Mouse (Mus musculus): Measurements from ENCODE around the gene Mapk8ip2. TPM values are rescaled to one million over a fixed set of nuclear protein-coding genes. Genes with fewer than 3 reads are reported as not detected.

The Mapk8ip2 gene
- total and polyA plus RNA-seq, 3 experiments: 0.04 TPM; not detected in 2

GRCm38 (mm10) chr15:89462176-89462575, 8.5 kb downstream of the Mapk8ip2 start:
- Histone ChIP-seq H3K9me3 (replicated peaks; ENCODE audit: low read length) (no peaks in the 10 kb centered on the region), H3K4me1 (ENCODE audit: control insufficient read depth in 1 of 2, insufficient read depth in 2 of 2) (peaks cover 3 to 5% of the 10 kb centered on the region in 2 experiments), H3K36me3 (replicated peaks in 1 of 2; ENCODE audit: control insufficient read depth in 1 of 2, insufficient read depth in 1 of 2, low read length in 1 of 2) (no peaks in the 10 kb centered on the region), H3K4me2 (ENCODE audit: insufficient read depth, low read depth, poor library complexity, severe bottlenecking) (no peak overlapping the region), H3K27me3 (replicated peaks) (peaks cover 66% of the 10 kb centered on the region), H3K9ac (ENCODE audit: insufficient read depth, low read depth) (no peak overlapping the region), H3K27ac (ENCODE audit: insufficient read depth, low read depth) (no peak overlapping the region), H3K79me2 (replicated peaks; ENCODE audit: control insufficient read depth, extremely low read depth, insufficient read depth, poor library complexity, severe bottlenecking) (no peaks in the 10 kb centered on the region), H3K4me3 (replicated peaks in 1 of 3; ENCODE audit: low read depth in 2 of 3, low read length in 2 of 3, poor library complexity in 1 of 3) (no peak overlapping the region)
- dilution Hi-C loops (cut with MboI; ENCODE audit: extremely low pct_ligation_motif_present, extremely low pct_unique_long_range_greater_than_20kb, low sequenced_read_pairs): no loop called here
- TF ChIP-seq MAZ (IDR thresholded peaks at IDR 0.05; ENCODE audit: low read depth, low read length): no peak
- TF ChIP-seq SMC3 (IDR thresholded peaks at IDR 0.05; ENCODE audit: low read depth, low read length): no peak
- TF ChIP-seq ETS1 (conservative IDR thresholded peaks at IDR 0.05; ENCODE audit: low read depth, low read length): no peak
- no peak for TF ChIP-seq HCFC1 (IDR thresholded peaks at IDR 0.05; ENCODE audit: low read depth, low read length)
- no peak for DNase-seq (ENCODE audit: extremely low read depth)
- in situ Hi-C loops (cut with MboI; ENCODE audit: low pct_ligation_motif_present, low pct_unique_long_range_greater_than_20kb, low sequenced_read_pairs): no loop called here

GRCm38 (mm10) chr15:89463334-89464235, 9.9 kb downstream of the Mapk8ip2 start:
- Histone ChIP-seq H3K27me3 (replicated peaks) (peaks cover 55% of the 10 kb centered on the region), H3K9ac (ENCODE audit: insufficient read depth, low read depth) (no peak overlapping the region), H3K4me3 (replicated peaks in 1 of 3; ENCODE audit: low read depth in 2 of 3, low read length in 2 of 3, poor library complexity in 1 of 3) (no peak overlapping the region), H3K4me1 (ENCODE audit: control insufficient read depth in 1 of 2, insufficient read depth in 2 of 2) (peaks cover 3 to 5% of the 10 kb centered on the region in 2 experiments), H3K9me3 (replicated peaks; ENCODE audit: low read length) (no peaks in the 10 kb centered on the region), H3K27ac (ENCODE audit: insufficient read depth, low read depth) (no peak overlapping the region), H3K79me2 (replicated peaks; ENCODE audit: control insufficient read depth, extremely low read depth, insufficient read depth, poor library complexity, severe bottlenecking) (no peaks in the 10 kb centered on the region), H3K4me2 (ENCODE audit: insufficient read depth, low read depth, poor library complexity, severe bottlenecking) (no peak overlapping the region), H3K36me3 (replicated peaks in 1 of 2; ENCODE audit: control insufficient read depth in 1 of 2, insufficient read depth in 1 of 2, low read length in 1 of 2) (no peaks in the 10 kb centered on the region)
- in situ Hi-C loops (cut with MboI; ENCODE audit: low pct_ligation_motif_present, low pct_unique_long_range_greater_than_20kb, low sequenced_read_pairs): no loop called here
- dilution Hi-C loops (cut with MboI; ENCODE audit: extremely low pct_ligation_motif_present, extremely low pct_unique_long_range_greater_than_20kb, low sequenced_read_pairs): no loop called here
- no peak for TF ChIP-seq ZC3H11A (IDR thresholded peaks at IDR 0.05; ENCODE audit: low read depth, low read length)
- 0 out of 2 replicates have a peak, but pooled peaks have one; percentile 17 for TF ChIP-seq NELFE (IDR thresholded peaks at IDR 0.05; ENCODE audit: low read depth, low read length)
- peak; percentile 69 for TF ChIP-seq POLR2A (IDR thresholded peaks at IDR 0.05; ENCODE audit: low read depth, low read length)
- peak; percentile 86 for TF ChIP-seq TBP (conservative IDR thresholded peaks at IDR 0.05; ENCODE audit: low read depth, low read length)
- TF ChIP-seq RCOR1 (conservative IDR thresholded peaks at IDR 0.05; ENCODE audit: low read depth, low read length): no peak
- TF ChIP-seq SMC3 (IDR thresholded peaks at IDR 0.05; ENCODE audit: low read depth, low read length): peak; percentile 23
- peak in 1 of 2 experiments; percentile 53; a peak in 2 of 4 replicates for TF ChIP-seq CTCF (conservative IDR thresholded peaks at IDR 0.05 in 1 of 2, IDR thresholded peaks at IDR 0.05 in 1 of 2; ENCODE audit: low read depth in 2 of 2, low read length in 2 of 2)
- no peak for TF ChIP-seq MAZ (IDR thresholded peaks at IDR 0.05; ENCODE audit: low read depth, low read length)
- TF ChIP-seq POLR2AphosphoS2 (IDR thresholded peaks at IDR 0.05; ENCODE audit: low read depth, low read length): no peak
- no peak for TF ChIP-seq NRF1 (IDR thresholded peaks at IDR 0.05; ENCODE audit: low read depth, low read length)
- no peak for TF ChIP-seq USF2 (conservative IDR thresholded peaks at IDR 0.05; ENCODE audit: low read depth, low read length)
- TF ChIP-seq RAD21 (IDR thresholded peaks at IDR 0.05; ENCODE audit: low read depth, low read length): peak; percentile 38
- no peak for TF ChIP-seq GABPA (IDR thresholded peaks at IDR 0.05; ENCODE audit: insufficient replicate concordance, low read depth, low read length)
- no peak for TF ChIP-seq PAX5 (IDR thresholded peaks at IDR 0.05; ENCODE audit: low read length)
- TF ChIP-seq ETS1 (conservative IDR thresholded peaks at IDR 0.05; ENCODE audit: low read depth, low read length): no peak
- no peak for TF ChIP-seq MYC (IDR thresholded peaks at IDR 0.05; ENCODE audit: low read depth, low read length)
- TF ChIP-seq MAFK (IDR thresholded peaks at IDR 0.05; ENCODE audit: insufficient replicate concordance, low read length): no peak
- no peak for TF ChIP-seq UBTF (IDR thresholded peaks at IDR 0.05; ENCODE audit: low read depth, low read length)
- no peak for TF ChIP-seq KAT2A (IDR thresholded peaks at IDR 0.05; ENCODE audit: insufficient replicate concordance, low read length)
- peak; percentile 33 for DNase-seq (ENCODE audit: extremely low read depth)
